Mouse (Mus musculus) NIH3T3 (cell line): ENCODE data around the gene Atn1.
A peak's percentile ranks its signal among the peaks of the same experiment; 100 is the strongest.

Source experiments
- DNase-seq: peaks from one replicate; pipeline ENCODE4 v3.0.0-alpha.2; 2012; ENCODE audit warnings: low read depth

The Atn1 gene

GRCm38 (mm10) chr6:124767920-124768703 is 11.8 kb upstream of the Atn1 start:
- peak; percentile 76 for DNase-seq

- DNase-seq, result no peak
Measured at GRCm38 (mm10) chr6:124767536-124767919, 11.2 kb upstream of the Atn1 start.

GRCm38 (mm10) chr6:124765951-124766350 is 9.6 kb upstream of the Atn1 start:
- no peak for DNase-seq

GRCm38 (mm10) chr6:124759259-124759658 is 2.9 kb upstream of the Atn1 start:
- peak; percentile 92 for DNase-seq

DNA sequence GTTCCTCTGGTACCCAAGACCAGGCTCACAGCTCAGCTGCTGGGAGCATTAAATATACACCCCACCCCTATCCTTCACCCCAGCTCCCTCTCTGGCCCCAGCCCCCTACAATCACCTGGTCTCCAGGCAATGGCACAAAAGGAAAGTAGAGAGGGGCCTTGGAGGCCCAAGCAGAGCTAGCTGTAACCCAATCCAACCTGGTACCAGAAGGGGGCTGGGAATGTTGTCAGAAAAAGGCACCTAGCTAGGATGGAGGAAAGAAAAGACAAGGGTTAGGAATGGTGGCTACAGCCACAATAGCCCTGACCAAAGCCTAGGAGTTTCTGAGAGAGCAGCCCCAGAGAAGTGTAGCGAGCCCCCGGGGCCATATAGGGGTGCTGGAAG is 2.5 kb upstream of the Atn1 start:
- no peak for DNase-seq

GRCm38 (mm10) chr6:124757909-124758848 is 1.9 kb upstream of the Atn1 start:
- peak; percentile 85 for DNase-seq

DNA sequence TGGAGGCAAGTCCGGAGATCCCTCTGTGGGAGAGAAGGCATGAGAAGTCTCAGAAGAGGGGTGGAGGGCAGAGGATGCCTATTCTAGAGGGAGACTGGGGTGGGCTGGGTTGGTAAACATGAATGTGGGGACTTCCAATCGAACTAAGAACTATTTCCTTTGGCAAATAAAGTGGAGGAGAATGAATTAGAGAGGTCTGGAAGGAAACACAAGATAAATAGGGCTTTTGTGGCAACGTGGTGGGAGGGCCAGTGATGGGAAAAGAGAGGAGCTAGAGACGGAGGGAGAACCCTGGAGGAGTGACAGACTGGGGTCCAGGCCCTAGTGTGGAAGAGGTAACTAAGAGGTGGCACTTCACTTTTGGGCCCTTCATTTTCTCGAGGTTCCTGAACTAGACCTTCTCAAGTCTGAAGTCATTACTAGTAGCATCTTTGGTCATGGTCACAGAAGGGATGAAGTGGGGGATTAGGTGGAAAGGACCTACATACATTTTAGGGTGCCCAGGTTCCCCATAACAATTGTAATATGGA is 1.1 kb upstream of the Atn1 start:
- no peak for DNase-seq

DNA sequence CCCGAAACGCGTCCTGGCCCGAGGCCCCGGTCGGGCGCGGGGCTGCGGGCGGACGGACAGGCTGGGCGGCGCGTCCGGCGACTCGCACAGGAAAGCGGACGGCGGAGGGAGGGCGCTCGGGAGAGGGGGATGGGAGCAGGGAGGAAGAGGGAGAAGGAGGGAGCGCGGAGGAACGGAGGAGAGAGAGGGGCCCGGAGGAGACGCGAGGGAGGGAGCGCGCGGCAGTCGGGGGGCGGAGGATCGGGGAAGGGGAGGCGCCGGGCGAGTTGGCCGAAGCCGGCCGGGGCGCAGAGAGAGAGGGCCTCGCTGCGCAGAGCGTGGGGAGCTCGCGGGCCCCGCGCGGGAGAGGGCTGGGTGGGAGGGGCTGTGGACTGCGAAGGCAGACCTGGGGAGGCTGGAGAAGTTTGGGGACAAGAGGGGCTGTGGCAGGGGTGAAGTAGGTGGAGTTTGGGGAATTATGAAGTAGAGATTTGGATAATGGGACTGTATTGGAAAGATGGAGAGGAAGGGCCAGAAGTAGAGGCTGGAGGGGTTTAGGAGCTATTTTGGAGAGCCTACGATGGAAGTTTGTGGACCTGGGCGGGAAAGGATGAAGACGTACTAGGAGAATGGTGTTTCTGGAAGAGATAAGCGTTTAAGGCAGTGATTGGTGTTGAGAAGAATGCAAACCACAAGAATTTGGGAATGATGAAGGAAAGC is 477 bp upstream of the Atn1 start:
- peak; percentile 94 for DNase-seq

DNA sequence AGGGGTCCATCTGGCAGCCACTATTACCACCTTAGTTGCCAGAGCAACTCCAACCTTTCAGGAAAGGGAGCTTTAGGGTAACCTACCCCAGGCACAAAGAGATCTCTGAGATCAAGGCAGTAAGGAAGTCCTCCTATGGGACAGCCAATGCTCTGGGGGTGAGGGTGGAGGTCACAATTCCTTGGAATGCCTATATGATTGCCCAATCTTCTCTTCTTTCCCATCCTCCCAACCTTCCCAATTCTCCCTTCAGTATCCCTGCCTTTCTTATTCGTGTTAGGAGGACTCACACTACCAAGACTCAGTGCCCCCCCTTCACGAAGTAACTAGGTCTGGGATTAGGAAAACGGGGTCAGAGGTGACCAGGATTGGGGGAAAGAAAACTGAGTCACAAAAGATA is 1.0 kb downstream of the Atn1 start:
- DNase-seq, result peak; percentile 50

GRCm38 (mm10) chr6:124753861-124754260 is 2.5 kb downstream of the Atn1 start:
- no peak for DNase-seq

GRCm38 (mm10) chr6:124750405-124750804 is 5.9 kb downstream of the Atn1 start:
- DNase-seq, result no peak

DNA sequence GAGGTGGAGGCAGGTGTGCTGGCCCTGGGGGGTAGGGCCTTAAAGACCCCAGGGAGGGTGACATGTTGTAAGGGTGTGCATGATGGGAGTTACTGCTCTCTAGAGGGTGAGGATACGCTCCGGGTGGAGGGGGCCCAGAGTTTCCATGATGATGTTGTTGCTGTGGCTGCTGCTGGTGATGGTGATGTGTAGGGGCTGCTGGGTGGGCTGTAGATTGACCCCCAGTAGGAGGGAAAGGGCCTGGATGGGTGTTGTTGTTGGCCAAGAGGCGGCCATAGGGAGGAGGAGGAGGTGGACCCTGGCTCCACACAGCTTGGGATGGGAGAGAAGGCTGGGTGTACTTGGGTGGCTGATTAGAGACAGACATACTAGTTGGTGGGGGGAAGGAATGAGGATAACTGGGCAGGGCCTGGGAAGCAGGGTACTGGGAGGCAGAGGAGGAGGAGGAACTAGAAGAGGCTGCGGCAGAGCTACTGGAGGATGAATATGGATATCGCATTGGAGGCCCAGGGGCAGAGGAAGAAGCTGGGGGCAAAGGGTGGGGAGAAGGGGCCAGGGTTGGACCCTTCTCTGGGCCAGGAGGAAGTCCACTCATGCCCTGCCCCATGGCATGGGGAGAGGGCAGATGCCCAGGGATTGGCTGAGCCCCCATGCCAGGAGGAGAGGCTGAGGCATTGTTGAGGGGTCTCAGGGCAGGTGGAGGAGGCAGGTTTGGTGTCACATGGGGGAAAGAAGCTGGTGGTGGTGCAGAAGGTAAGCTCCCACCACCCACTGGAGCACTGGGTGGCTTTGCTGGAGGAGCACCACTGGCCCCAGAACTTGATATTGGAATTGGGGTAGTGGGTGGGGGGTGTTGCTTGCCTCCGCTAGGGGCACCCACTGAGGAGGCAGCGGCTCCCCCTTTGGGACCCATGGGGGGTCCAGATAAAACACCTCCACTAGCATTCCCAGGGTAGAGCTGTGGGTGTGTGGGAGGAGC is 9.4 kb downstream of the Atn1 start:
- DNase-seq, result no peak

DNA sequence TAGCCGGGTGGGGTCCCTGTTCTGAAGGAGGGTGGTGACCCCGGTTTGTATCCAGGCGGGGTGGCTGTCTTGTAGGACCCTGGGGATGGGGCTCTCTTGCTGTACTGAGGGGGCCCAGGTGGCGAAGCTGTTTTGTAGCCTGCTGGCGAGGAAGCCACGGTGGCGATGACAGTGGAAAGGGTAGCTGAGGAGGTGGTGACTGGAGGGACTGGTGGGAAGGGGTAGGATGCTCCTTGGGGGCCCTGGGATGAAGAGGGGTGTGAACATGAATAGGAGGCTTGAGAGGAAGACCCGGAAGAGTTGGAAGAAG is 10.1 kb downstream of the Atn1 start:
- no peak for DNase-seq

DNA sequence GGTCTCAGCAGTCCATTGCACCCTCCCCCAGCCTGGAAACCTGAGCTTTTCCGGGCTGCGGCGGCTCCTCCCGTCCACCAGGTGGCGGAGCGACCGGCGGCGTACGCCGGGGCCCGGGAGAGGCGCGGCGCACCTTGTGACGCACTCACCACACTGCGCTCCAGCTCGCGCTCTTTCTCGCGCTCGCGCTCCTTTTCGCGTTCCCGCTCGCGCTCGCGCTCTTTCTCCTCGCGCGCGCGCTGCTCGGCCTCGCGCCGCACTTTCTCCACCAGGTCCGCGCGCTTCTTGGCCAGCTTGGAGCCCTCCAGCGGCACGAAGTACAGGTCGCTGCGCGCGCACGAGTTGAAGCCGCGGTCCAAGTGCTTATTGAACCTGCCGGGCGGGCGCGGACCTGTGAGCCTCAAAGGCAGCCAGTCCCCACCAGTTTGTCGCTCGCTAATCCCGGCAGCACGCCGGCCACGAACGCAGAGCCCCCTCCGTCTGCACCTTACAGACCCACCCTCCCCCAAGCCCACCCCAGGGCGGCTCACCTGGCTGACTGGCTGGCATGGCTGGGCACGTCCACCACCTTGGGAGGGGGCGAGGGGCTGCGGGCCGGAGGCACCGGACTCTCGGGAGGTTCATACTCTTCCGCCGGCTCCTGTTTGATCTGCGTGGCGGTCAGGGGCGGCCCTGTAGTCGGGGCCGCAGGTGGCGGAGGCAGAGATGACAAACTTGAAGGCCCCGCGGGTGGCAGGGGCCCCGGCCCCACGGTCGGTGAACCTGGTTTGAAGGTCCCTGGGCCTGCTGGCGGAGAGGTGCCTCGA is 10.6 kb downstream of the Atn1 start:
- peak; percentile 86 for DNase-seq

- no peak for DNase-seq
Measured at GRCm38 (mm10) chr6:124744755-124745321, 11.5 kb downstream of the Atn1 start.

DNA sequence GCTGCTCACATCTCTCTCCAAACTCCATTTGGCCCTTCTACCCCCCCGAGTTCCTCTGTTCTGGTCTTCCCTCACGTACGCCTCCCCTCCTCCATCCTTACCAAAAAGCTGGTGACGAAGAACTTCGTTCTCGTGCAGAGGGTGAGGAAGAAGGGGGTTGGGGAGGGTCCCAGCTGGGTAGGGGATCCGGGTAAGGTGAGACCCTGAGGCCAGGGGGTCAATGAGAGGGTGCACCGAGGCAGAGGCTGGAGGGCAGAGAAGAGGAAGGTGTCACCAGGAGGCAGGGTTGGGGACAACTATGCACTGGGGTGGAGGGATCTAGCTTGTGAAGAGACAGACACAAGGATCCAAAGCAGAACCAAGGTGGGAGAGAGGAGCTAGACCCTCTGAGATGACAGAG is 12.7 kb downstream of the Atn1 start:
- no peak for DNase-seq

GRCm38 (mm10) chr6:124742839-124743514 is 13.3 kb downstream of the Atn1 start:
- no peak for DNase-seq

- DNase-seq, result no peak
Measured at GRCm38 (mm10) chr6:124741842-124742241, 14.5 kb downstream of the Atn1 start.
